Mouse (Mus musculus): Measurements from ENCODE around the gene Hipk4.

Gene Hipk4

DNA sequence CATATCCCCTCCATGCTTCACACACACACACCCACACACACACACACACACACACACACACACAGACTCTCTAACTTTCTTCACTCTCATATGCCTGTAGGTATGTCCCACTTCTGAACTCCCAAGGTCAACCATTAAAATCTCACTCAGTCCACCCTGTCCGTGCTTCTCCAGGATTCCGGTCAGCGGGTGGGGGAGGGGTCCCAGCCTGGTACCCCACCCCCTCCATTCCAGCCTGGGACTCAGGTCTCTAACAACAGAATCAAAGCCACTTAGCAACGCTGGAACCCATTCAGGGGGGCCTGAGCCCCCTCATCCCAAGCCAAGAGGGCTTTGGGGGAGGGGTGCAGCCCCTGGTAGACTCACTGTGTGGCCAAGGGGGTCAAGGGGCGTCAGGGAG is at the start of gene Hipk4:
Gene Hipk4, plus strand, starts transcription at position 301 of the 400 bp plus-strand sequence.
- no peak for DNase-seq (ENCODE audit: low spot score)

DNA sequence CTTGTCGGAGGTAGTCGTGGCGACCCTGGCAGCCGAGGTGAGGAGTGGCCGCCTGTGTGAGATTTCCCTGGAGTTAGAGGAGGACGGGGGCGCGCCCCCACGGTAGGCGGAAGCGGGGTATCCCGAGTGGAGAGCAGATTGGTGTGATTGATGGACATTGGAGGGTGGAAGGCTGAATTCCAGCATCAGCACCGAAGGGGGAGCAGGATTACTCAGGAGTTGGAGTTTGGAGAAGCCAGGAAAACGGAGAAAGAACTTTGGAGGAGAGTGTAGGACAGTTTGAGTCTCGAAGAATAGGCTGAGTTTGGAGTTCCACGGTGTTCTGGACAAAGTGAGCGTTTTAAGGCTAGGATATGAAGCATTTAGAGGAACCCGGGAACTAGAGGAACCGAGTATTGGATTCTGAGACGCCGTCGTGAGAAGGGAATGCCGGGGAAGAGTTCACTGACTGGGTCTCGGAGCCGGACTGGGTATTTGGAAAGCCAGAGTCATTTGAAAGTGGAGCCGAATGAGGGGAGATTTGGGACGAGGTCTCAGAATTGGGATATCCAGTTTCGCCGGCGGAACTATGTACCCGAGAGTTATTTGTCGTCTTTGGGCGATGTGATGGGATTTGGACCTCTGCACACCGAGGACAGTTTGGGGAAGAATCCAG is 49.1 kb upstream of the Hipk4 start:
- DNase-seq (ENCODE audit: low spot score), result no peak

DNA sequence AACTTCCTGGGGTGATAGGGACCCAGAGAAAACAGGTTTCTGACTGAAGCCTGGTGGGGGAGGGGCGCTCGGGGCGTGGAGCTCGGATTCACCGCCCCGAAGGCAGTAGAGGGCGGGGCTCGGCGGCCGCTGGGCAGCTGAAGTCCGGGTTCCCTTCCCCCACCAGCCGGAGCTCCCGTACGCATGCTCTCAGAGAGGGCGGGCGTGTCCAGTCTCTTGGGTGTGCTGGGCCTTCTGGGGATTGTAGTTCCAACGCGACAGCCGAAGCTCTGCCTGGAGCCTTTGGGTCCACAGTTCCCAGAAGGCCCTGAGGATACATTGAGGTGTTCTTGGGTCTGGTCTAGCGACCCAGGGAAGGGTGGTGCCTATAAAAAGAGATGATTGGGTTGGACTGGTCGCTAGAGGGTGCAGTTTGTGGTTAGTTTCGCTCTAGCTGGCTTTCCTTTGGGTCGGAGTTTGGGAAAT is 48.5 kb upstream of the Hipk4 start:
- peak; percentile 98 for DNase-seq (ENCODE audit: low spot score)

DNA sequence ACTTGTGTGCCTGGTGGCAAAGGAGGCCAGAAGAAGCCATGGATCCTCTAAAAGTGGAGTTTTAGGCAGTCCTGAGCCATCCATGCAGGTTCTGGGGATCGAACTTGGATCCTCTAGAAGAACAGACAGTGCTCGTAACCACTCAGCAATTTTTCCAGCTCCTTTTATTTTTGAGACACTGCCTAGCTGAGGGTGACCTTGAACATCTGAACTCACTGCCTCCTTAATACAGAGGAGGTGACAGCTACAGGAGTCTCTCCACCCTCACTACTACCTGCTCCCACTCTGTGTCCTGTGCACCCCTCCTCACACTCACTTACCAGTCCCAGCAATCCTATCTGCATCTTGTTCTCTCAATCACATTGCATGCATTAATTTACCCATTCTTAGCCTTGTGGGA is 47.5 kb upstream of the Hipk4 start:
- no peak for DNase-seq (ENCODE audit: low spot score)

DNA sequence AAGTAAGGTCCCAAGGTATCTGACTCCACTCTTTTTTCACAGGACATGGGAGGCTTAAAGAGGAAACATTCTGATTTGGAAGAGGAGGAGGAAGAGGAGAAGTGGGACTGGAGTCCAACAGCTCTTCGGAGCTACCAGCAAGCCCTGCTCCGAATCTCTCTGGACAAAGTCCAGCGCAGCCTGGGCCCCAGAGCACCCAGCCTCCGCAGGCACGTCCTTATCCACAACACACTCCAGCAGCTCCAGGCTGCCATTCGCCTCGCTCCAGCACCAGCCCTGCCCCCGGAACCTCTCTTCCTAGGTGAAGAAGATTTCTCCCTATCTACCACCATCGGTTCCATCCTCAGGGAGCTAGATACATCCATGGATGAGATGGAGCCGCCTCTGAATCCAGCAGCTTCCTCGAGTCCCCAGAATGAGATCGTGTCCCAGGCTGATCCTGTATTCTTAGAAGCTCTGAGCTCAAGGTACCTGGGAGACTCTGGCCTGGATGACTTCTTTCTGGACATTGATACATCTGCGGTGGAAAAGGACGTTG is 46.9 kb upstream of the Hipk4 start:
- no peak for DNase-seq (ENCODE audit: low spot score)

DNA sequence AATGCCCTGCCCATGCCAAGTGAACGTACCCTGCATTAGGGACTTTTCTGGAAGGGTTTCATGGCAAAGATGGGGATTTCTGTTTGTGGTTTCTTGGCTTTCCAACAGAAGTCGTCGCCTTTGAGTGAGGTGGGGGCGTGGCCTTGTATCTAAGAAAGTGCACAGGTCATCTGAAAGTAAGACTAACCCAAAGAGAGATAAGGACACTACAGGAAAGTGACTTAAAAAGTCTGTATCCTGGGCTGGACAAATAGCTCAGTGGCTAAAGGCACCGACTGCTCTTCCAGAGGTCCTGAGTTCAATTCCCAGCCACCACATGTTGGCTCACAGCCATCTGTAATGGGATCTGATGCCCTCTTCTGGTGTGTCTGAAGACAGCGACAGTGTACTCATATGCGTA is 44.5 kb upstream of the Hipk4 start:
- DNase-seq (ENCODE audit: low spot score), result no peak

DNA sequence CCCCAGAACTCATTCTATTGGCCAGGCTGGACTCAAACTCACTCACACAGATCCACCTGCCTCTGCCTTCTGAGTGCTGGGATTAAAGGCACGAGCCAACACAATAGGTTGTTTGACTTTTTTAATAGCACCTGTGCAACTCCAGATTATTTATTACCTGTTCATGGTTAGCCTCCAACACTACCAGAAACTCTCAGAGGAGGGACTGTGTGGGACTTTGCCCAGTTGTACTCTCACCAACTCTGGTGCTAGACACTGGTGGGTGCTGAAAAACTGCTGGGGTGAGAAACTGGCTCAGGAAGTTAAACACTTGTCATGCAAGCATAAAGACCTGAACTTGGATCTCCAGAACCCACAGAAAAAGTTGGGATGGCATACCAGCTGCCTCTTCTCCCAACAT is 43.3 kb upstream of the Hipk4 start:
- DNase-seq (ENCODE audit: low spot score), result no peak

DNA sequence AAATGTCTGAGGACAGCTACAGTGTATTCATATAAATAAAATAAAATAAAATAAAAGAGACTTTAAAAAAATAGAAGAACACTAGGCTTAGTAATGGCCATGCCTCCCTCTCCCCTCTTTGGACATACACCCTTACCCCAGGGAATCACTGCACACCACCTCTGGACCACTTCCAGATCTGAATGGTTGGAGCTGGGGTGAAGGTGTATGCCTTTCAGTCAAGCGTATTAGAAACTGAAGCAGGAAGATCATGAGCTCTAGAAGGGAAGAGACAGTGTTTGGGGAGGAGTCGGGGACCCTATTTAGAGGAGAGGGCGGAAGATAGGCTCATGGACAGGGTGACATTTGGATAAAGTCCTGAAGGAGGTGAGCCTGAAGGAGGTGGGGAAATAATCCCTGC is 42.6 kb upstream of the Hipk4 start:
- no peak for DNase-seq (ENCODE audit: low spot score)

DNA sequence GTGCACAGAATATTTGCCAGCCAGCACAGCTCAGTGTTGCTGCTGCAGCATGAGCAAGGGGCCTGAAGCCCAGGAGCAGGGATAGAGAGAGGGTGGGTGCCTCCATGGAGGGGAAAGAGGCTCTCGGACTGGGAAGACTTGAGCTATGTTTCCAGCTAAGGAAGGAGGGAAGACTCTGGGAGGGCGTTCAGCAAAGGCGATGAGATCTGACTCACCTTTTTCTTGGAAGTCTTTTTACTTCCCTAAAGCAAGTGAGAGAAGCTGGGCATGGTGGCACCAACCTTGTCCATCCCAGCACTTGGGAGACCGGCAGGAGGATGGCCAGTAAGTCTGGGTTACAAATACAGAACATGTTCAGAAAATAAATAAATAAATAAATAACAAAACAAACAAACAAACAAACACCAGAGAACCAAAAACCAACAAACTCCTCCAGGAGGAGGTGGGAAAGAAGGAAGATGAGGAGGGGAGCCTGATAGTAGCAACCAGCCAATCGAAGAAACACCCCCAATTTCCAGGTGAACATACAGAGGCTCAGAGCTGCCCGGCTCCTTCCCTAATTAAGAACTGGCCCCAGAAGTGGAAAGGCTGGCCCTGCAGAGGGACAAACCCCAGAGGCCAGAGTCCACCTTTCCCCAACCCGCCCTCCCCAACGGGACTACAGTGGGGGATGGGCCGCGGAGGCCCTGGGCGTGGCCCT is 42.0 kb upstream of the Hipk4 start:
- no peak for DNase-seq (ENCODE audit: low spot score)

DNA sequence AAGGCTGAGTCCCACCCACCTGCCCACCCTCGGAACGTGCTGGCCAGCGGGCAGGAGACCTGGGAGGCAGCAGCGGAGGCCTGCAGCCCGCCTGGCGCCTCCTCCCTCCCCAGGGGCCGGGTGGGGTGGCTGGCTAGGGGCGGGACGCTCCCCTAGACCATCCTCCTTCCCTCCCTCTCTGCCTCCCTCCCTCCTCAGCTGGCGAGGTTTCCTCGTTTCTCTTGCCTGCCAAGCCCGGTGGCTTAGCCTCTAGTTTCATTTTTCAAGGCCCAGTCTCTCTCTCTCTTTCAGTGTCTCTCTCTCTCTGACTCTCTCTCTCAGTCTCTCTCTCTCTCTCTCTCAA is 41.5 kb upstream of the Hipk4 start:
- peak; percentile 93 for DNase-seq (ENCODE audit: low spot score)

DNA sequence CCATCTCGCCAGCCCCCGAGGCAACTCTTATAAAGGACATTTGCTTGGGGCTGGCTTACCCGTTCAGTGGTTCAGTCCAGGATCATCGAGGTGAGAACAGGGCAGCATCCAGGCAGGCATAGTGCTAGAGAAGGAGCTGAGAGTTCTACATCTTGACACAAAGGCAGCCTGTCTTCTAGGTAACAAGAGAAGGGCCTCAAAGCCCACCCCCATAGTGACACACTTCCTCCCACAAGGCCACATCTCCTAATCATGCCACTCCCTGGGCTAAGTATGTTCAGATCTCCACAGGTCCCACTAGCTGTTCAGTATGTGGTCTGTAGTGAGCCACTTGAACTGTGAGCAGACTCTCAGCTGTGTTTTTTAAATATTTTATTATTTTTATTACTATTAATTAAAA is 39.2 kb upstream of the Hipk4 start:
- no peak for DNase-seq (ENCODE audit: low spot score)

DNA sequence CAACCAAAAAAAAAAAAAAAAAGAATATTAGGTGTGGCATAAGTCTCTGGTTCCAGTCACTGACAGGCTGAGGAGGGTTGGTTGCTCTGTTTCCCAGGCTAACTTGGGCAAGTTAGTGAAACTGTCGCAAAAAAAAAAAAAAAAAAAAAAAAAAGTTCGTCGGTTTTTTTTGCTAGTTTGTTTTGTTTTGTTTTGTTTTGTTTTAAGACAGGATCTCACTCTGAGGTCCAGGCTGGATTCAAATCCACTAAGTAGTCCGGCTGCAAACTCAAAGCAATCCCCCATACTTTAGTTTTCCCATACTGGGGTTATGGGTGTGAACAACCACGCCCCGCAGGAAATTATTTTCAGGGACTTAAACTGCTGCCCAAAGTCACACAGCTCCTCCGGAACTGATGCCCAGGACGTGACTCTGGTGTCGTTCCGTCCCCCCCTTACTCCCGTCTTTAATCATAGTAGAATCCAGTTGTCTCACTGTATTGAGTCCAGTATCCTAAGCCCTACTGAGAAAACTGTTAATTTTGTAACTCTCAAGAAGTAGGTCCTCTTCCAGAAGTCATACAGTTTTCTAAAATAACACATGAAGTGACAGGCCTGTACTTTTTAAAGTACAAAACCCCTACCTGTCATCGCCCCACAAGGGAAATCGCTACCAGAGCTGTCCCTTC is 36.8 kb upstream of the Hipk4 start:
- no peak for DNase-seq (ENCODE audit: low spot score)

DNA sequence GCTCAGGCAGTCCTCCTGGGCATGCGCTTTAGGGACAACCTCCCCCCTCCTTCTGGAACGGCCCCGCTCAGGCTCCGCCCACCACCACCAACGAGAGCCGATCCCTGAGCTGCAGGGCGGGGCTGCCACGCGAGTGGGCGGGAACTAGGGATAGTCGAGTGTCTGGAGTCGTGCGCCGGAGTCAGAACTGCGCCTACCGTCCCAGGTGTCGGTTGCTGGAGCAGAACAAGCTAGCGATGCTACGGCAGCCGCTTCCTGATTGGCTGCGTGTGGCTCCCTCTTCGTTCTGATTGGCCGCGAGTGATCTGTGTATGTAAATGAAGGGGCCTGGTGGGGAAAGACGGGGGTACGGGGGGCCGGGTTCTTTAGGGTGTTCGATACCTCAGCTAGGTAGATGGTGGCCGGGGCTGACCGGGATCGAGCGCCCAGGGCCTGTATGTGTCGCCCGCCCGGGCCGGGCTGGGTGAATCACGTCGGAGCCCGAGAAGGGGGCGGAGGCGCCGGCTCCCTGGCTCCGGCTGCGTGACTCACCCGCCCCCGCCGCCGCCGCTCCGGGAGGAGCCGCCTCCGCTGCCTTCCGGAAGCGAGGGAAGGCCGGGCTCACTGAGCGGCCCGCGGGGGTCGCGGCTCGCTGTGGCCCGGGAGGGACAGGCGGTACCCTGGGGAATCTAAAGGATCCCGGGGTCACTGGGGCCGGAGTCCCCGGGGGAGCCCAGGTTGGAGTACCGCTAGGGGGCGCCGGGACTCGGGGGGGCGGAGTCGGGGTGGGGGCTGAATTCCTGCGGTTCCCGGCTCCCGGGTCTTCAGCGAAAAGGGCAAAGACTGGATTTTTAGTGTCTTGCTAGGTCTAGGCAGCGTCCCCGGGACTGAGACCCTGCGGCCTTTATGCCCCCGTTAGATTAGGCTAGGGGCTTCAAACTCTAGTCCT is 36.0 kb upstream of the Hipk4 start, which contains the start of gene Sertad1:
Gene Sertad1, plus strand, starts transcription at position 141 of the 928 bp plus-strand sequence.
- DNase-seq (ENCODE audit: low spot score), result peak; percentile 100

DNA sequence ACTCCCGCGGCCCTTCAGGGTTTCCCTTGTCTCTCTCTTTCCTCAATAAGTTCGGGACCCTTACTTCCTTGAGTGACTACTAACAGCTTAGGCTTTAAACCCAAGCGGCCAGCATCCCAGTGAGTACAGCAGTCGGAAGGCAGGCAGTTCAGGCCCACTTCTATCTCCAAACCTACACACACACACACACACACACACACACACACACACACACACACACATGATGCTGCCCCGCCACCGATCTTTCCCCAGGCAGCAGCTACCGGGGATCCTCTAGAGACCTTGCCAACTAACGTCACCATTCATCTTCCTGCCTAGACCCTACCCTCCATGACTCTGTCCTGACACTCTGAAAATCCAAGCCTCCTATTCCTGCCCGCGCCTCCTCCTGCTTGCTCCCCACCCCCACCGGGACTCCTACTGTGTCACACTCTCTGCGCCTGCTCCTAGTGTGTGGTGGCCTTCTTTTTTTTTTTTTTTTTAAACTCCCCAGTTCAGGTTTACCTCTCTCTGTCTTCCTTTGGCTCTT is 35.3 kb upstream of the Hipk4 start:
- DNase-seq (ENCODE audit: low spot score), result peak; percentile 63

DNA sequence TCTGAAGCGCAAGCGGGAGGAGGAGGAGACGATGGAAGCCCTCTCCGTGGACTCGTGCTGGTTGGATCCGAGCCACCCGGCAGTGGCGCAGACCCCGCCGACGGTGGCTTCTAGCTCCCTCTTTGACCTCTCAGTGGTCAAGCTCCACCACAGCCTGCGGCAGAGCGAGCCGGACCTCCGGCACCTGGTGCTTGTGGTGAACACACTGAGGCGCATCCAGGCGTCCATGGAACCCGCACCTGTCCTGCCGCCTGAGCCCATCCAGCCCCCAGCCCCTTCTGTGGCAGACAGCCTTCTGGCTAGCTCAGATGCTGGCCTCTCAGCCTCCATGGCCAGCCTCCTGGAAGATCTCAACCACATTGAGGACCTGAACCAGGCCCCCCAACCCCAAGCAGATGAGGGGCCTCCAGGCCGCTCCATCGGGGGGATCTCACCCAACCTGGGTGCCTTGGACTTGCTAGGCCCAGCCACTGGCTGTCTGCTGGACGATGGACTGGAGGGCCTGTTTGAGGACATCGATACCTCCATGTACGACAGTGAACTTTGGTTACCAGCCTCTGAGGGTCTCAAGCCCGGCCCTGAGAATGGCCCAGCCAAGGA is 33.7 kb upstream of the Hipk4 start:
- DNase-seq (ENCODE audit: low spot score), result no peak

DNA sequence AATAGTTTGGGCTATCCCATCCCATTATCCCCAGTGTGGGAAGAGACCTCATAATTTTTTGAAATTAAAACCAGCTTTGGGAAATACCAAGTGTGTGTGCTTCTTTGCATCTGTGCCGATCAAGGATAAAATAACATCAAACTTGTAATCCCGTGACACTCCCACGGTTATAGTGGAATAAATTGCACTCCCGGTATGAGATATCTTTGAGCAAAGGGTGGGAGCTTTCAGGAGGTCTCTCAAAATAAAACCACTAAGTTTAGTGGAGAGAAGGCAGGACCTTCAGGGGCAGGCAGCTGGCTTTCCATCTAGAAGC is 32.9 kb upstream of the Hipk4 start:
- DNase-seq (ENCODE audit: low spot score), result no peak

DNA sequence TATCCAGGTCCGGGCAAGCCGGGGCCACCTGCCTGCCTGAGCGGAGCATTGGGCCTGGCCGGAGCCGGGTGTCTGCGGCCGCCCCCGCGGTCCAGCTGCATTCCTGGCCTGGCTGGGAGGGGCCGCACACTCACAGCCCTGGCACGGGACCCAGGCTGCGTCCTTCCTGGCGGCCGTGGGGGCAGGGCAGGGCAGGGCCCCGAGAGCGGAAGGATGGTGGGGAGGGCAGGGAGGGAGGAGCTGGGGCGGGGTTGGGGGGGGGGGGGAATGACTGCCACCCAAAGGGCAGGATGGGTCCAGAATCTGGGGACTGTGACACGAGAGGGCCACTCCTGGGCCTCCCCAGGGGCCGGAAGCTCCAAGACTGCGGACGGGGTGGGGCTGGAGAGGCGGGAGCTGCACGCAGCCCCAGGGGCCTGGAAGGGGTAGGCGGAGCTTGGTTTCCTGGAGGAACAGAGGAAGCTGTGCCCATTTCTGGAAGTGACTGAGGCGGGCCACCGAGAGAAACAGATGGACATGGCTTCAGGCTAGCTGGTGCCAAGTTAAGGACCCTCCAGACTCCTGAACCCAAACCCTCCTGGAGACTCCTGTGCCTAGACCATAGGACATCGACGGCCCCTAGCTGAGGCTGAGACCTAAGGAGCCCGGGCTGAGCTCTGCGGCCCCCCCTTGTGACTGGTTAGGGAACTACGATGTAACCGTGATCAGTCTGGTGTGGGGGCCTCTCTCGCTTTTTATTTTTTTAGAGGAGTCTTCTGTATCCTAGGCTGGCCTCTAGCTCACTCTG is 32.3 kb upstream of the Hipk4 start:
- DNase-seq (ENCODE audit: low spot score), result peak; percentile 95

DNA sequence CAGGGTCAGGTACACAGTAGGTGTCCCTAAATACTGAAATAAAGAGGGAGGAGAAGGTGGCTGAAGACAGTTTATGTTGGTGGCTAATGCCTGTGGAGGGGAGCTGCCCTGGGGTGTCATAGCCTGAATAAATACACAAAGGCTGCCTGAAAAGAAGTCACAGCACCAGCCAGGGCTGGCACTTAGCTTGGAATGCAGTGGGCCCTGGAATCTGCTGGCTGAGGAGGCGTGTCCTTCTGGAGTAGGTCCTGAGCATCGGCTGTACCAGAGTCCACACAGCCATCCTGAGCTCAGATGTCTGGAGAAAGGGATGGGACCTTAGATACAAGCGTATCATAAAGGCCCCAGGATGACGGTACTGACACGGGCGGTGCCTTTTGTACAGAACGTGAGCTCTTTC is 31.2 kb upstream of the Hipk4 start:
- no peak for DNase-seq (ENCODE audit: low spot score)

DNA sequence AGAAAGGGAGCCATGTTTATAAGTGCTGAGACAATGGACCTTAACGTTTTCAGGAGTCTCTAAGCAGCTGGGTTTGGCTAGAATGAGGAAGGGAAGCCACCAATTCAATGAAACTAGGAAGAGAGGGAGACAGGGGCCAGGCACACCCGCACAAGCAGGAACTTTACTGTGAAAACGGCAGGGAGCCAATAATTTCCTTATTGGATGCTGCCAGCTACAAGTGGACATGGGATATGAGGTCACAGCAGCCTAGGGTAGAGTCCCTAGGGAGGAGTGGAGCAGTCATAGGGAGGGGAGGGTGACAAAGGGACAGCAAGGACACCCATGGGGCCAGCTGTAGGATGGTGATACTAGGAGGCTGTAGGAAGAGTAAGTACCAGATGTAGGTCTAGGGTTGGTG is 30.0 kb upstream of the Hipk4 start:
- DNase-seq (ENCODE audit: low spot score), result no peak

DNA sequence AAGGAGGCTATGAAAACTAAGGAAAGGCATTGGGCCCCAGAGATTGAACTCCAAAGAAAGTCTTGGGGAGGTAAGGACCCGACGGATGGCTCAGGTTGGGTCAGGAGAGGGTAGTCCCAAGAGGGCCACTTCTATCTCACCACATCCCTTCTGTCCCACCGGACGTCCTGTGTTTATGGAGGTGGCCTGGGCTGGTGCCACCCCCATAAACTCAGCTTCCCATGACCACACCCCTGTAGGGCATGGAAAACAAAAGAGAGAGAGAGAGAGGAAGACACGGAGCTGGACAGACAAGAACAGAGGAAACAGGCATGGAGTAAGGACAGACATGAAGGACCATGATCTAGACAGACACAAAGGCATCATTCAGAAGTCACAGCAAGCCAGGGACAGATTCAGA is 29.6 kb upstream of the Hipk4 start:
- no peak for DNase-seq (ENCODE audit: low spot score)
